Mouse (Mus musculus) spleen, postnatal 14 days (tissue): ENCODE data around the gene Ypel3.

Source experiments
- DNase-seq, 2 experiments: peaks; one replicate each; pipeline ENCODE4 v3.0.0; 2021 to 2022; ENCODE audit warnings: low spot score in 2 of 2

Gene Ypel3

DNA sequence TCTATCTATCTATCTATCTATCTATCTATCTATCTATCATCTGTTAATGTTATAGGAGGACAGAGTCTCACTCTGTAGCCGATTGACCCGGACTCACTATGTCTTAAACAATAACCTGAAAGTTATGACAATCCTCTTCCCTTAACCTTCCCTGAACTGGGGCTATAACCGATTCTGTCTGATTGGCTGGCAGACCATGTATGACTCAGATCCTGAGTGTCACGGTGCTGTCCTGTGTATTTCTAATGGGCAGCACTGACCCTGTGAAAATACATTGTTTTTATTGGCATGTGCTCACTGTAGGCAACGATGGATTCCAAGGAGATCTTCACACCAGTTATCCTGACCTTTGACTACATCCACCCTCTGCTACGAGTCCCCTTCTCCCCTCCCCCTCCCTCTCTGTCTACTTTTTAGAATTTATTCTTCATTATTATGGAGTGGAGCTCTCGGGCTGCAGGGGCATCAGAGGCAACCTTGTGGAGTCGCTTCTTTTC, 39.0 kb downstream of the Ypel3 start:
- no peak for DNase-seq

GRCm38 (mm10) chr7:126816494-126816893, 39.7 kb downstream of the Ypel3 start:
- DNase-seq, result no peak

DNA sequence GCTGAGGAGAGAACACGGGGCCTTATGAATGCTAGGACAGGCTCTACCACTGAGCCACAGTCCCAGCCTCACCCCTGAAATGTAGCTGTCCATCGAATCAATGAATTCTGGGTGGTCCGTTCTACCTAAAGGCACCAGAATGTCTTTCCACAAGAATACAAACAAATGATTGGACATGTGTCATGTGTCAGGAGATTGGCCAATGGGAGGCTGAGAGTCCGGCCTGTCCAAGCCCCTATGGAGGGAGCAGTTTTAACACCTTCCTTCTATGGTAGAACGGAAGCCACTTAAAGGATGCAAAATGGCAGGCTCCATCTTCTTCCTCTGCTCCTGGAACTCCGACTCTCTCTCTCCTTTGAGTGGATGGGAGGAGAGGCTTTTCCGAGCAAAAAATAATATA, 40.8 kb downstream of the Ypel3 start:
- no peak for DNase-seq

DNA sequence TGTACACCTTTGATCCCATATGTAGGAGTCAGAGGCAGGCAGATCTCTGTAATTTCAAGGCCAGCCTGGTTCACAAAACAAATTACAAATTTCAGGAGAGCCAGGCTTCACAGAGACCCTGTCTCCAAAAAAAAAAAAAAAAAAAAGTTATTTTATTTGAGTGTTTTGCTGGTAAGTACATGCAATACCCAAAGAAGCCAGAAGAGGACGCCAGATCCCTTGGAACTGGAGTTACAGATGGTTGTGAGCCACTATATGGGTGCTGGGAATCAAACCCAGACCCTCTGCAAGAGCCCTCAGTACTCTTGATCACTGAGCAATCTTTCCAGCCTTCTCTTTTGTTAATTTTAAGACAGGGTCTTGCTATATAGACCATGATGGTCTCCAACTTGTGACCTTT, 42.1 kb downstream of the Ypel3 start:
- no peak for DNase-seq

GRCm38 (mm10) chr7:126821835-126822511, 45.2 kb downstream of the Ypel3 start:
- peak; percentile 65 to 78 for DNase-seq

GRCm38 (mm10) chr7:126822741-126823140, 46.0 kb downstream of the Ypel3 start:
- DNase-seq, result no peak

DNA sequence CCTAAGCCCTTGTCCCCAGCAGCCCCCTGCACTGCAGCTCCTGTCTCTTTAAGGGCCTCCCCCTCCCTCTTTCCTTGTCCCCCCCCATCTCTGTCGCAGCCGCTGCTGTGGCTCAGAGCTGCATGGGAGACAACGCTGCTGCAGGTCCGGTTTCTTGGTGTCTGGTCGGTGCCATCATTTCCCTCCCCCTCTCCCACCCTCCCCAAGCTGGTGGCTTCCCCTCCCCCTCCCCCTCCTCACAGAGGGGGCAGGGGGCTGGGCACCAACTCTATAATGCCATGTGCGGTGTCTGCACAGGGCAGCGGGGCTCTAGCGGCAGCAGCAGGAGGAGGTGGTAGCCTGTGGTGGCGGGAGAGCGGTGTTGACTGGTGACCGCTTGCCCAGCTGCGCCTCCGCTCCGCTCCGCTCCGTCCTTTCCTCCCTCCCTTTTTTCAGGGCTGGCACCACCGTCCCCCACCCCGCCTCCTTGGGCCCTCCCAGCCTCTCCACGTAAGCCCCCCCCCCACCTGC, 46.5 kb downstream of the Ypel3 start:
- DNase-seq, result no peak

DNA sequence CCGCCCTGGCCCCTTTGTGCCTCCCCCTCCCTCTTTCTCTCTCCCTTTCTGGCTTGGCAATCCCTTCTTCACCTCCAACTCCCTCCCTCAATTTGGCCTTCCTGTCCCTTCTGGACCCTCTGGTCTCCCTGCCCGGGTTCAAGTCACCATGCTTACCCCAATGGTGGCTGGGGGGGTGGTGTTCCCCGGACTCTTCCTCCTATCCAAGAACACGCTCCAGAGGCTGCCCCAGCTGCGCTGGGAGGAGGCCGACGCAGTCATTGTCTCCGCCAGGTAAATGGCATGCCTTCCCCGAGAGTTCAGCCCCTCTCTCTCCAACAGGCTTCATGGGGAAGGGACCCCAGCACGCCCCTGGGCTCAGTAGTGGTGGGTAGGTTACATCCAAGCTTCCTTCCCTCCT, 47.2 kb downstream of the Ypel3 start:
- no peak for DNase-seq

GRCm38 (mm10) chr7:126825403-126825802, 48.6 kb downstream of the Ypel3 start:
- no peak for DNase-seq

DNA sequence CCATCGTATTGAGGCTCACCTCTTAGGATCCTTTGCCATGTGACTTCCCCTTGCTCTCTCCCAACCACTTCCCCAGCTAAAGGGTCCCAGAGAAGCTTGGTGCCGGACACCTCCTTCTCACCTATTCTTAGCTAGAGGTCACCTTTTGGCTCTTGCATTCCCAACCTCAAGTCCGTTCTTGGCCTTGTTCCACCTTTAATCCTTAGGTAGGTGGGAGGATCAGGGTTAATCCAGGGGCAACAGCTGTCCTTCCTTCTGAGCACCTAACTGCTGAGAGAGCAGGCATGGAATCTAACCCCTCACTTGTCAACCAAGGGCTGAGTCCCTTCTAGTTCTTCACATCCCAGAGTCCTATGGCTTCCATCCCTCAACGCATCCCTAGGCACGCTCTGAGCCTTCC, 49.2 kb downstream of the Ypel3 start:
- no peak for DNase-seq
